Mouse (Mus musculus): ENCODE data around the gene Vhl. TPM values are rescaled to one million over a fixed set of nuclear protein-coding genes. Genes with fewer than 3 reads are reported as not detected.

Gene Vhl
- polyA plus RNA-seq, 1 experiment from 2014 or later, result 29.5 TPM

DNA sequence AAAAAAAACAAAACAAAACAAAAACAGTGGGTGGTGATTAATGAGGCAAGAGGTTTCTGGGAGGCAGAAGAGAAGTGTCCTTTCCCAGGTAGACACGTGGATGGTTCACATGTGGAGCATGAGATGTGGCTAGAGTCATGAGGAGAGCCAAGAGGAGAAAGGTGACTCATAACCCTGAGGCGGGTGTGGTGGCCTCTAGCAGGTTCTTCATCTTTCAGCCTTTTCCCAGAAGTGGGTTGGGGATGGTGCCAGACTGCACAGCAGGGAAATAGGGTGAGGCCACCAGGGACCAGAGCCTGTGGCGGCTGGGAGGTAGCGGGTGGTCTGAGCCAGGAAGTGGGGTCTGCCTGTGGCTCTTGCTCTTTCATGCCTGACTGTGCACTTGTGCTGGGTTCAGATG is 51.5 kb downstream of the Vhl start:
- DNase-seq (ENCODE audit: low read depth, low spot score) (peak; percentile 83), ATAC-seq (peak; percentile 88)
- ChIA-PET POLR2A (no interaction called here), CTCF (interaction anchor here (1.4 to 1.9 kb wide), 2 partner anchors 37 kb away, joined by 7 read pairs; partner anchors contain the start of gene Irak2)
- no peak for TF ChIP-seq CTCF (IDR thresholded peaks at IDR 0.05)
- H3K27me3 ChIP-seq, result no peaks in the 10 kb centered on the region
- in situ Hi-C loops (cut with MboI; ENCODE audit: low pct_unique_long_range_greater_than_20kb), result no loop called here

DNA sequence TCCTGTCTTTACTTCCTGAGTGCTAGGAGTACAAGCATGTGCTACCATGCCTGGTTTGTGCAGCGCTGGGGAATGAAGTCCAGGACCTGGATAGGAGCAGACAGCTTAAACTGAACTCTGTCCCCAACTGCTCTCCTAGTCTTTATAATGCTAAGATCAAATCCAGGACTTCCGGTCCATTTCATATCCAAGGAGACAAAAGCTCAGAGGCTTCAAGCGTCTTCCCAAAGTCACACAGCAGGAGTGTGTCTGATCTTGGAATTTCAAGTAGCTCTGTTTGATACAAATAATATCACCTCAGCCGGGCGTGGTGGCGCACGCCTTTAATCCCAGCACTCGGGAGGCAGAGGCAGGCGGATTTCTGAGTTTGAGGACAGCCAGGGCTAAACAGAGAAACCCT is 52.2 kb downstream of the Vhl start:
- no peak for DNase-seq (ENCODE audit: low read depth, low spot score)
- no peaks in the 10 kb centered on the region for H3K27me3 ChIP-seq
- no peak for ATAC-seq
- ChIA-PET POLR2A (interaction anchor here (0.6 kb wide), 1 partner anchor 1302 kb away, joined by 3 read pairs; no protein-coding TSS in a partner anchor), CTCF (interaction anchor here (1.4 kb wide), 2 partner anchors 31 to 38 kb away, joined by 3 to 7 read pairs; partner anchors contain the start of gene Irak2)
- no peak for TF ChIP-seq CTCF (IDR thresholded peaks at IDR 0.05)
- in situ Hi-C loops (cut with MboI; ENCODE audit: low pct_unique_long_range_greater_than_20kb), result no loop called here

DNA sequence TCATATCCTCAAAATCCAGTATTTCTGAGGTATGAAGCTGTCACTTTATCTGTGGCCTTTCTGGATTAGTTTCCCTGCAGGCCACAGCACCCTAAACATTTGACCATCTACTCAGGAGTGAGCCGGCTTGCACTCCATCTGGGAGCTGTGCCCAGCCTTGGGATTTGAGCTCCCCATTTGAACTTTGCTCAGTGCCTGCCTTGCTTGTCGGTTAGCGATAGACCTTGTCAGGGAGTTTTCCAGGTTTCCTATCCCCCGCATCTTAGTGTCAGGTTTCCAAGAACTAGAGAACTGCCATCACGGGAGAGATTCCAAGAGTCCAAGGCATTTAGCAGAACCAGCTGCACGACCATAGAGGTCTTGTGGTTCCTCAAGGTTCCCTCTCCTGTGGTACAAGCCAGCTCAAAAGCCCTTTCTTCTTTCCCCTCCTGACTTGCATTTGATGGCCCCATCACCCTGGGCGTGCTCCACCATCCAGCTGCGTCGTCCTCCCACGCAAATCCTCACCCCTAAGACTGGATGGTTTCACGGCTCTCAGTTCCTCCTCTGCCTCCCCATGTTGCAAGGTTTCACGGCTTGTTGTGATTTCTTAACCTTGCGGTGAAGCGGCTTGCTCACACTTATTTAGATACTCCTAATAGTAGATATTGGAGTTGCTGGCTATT is 53.4 kb downstream of the Vhl start:
- no peak for DNase-seq (ENCODE audit: low read depth, low spot score)
- ChIA-PET POLR2A (no interaction called here), CTCF (interaction anchor here (1.4 to 3.2 kb wide), 2 partner anchors 32 to 39 kb away, joined by 3 to 17 read pairs; partner anchors contain the start of gene Irak2)
- no peak for ATAC-seq
- in situ Hi-C loops (cut with MboI; ENCODE audit: low pct_unique_long_range_greater_than_20kb), result no loop called here
- TF ChIP-seq CTCF (IDR thresholded peaks at IDR 0.05), result no peak
- no peaks in the 10 kb centered on the region for H3K27me3 ChIP-seq

DNA sequence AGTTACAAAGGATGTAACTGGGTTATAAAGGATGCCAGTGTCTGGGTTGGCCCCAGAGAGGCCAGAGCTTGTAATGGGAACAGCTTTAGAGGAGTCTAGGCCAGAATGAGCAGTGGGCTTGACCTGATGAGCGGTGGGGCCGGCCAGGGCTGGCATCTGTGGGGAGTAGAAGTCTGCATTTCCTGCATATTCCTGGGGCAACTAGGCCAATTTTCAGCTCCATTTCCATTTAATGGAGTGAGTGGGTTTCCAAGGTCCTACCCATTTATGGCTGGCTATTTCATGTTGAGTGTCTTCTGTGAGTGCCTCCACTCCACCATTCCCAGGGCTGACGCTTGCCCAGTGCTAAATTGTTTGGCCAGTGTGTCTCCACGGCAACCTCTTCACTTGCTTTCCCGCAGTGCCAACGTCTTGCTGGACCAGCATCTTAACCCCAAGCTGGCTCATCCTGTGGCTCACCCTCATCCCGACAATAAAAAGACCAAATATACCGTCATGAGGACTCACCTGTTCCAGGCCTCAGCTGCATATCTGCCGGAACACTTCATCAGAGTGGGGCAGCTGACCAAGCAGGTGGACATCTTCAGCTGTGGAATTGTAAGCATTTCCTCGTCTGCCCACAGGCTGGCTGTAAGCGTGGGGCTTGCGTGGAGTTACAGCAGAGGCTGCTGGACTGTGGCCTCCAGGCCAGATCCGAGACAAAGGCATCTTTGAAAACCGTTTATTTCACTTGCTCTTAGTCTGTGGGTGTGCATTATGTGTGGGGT is 54.7 kb downstream of the Vhl start:
- in situ Hi-C loops (cut with MboI; ENCODE audit: low pct_unique_long_range_greater_than_20kb), result no loop called here
- H3K27me3 ChIP-seq, result no peaks in the 10 kb centered on the region
- TF ChIP-seq CTCF (IDR thresholded peaks at IDR 0.05), result no peak
- ChIA-PET CTCF (interaction anchor here (3.2 kb wide), 1 partner anchor 40 kb away, joined by 17 read pairs; the partner anchor contains the start of gene Irak2), POLR2A (no interaction called here)
- no peak for DNase-seq (ENCODE audit: low read depth, low spot score)
- ATAC-seq, result no peak

DNA sequence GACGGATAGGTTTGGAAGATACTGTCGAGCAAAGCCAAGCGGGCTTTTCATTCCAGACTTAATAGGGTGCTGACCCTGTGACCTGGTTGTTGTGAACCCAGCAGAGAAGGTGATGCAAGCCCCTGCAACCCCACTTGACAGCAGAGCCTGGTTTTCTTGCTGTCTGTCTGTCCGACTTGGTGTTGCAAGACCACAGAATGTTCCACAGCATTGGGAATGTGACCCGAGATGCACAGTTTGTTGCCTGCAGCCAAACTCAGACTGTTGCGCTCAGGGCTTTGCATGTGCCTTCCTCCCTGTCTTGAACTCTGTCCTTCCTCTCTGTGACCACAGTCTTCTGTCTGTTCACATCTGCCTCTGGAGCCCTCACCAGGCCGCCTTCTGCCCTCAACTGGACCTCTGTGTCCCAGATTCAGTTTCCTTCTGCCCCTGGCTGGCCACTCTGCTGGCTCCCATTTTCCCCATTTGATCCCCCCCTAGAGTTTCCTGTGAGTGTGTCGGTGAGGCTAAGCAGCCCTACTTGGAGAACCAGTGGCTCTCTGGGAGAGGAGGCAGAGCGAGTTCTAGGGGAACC is 56.3 kb downstream of the Vhl start:
- ChIA-PET CTCF (interaction anchor here (1.2 to 3.2 kb wide), 2 partner anchors 21 to 42 kb away, joined by 4 to 17 read pairs; partner anchors contain the start of gene Irak2), POLR2A (no interaction called here)
- no peaks in the 10 kb centered on the region for H3K27me3 ChIP-seq
- ATAC-seq (no peak), DNase-seq (ENCODE audit: low read depth, low spot score) (no peak)
- no peak for TF ChIP-seq CTCF (IDR thresholded peaks at IDR 0.05)
- in situ Hi-C loops (cut with MboI; ENCODE audit: low pct_unique_long_range_greater_than_20kb), result no loop called here

Other genes starting within 250 kb of the Vhl start
- 53.0 TPM for gene Tada3, start 246.1 kb upstream of the Vhl start, polyA plus RNA-seq (2021)
- 241 TPM for gene Arpc4, start 245.8 kb upstream of the Vhl start, polyA plus RNA-seq (2021)
- gene Ttll3, start 234.7 kb upstream of the Vhl start, polyA plus RNA-seq (2021), result 10.1 TPM
- gene Rpusd3, start 204.6 kb upstream of the Vhl start, polyA plus RNA-seq (2021), result 16.6 TPM
- gene Cidec, start 188.2 kb upstream of the Vhl start, polyA plus RNA-seq (2021), result not detected
- 120 TPM for gene Jagn1, start 181.4 kb upstream of the Vhl start, polyA plus RNA-seq (2021)
- gene Il17re, start 165.5 kb upstream of the Vhl start, polyA plus RNA-seq (2021), result 1.7 TPM
- gene Il17rc, start 152.5 kb upstream of the Vhl start, polyA plus RNA-seq (2021), result 242 TPM
- 131 TPM for gene Creld1, start 140.7 kb upstream of the Vhl start, polyA plus RNA-seq (2021)
- 0.63 TPM for gene Prrt3, start 122.0 kb upstream of the Vhl start, polyA plus RNA-seq (2021)
- 162 TPM for gene Emc3, start 92.3 kb upstream of the Vhl start, polyA plus RNA-seq (2021)
- 8.2 TPM for gene Fancd2, start 92.3 kb upstream of the Vhl start, polyA plus RNA-seq (2021)
- not detected for gene Fancd2os, start 23.2 kb upstream of the Vhl start, polyA plus RNA-seq (2021)
- gene Brk1, start 19.2 kb upstream of the Vhl start, polyA plus RNA-seq (2021), result 167 TPM
- gene Irak2, start 14.5 kb downstream of the Vhl start, polyA plus RNA-seq (2021), result 34.6 TPM
- 56.3 TPM for gene Tatdn2, start 73.1 kb downstream of the Vhl start, polyA plus RNA-seq (2021)
- 1.5 TPM for gene Ghrl, start 95.9 kb downstream of the Vhl start, polyA plus RNA-seq (2021)
- gene Sec13, start 116.8 kb downstream of the Vhl start, polyA plus RNA-seq (2021), result 181 TPM